Mouse (Mus musculus): ENCODE data around the gene Scrn3.

GRCm38 (mm10) chr2:73268281-73268680 lies 44.1 kb upstream of the Scrn3 start:
- TF ChIP-seq CTCF (IDR thresholded peaks at IDR 0.05; ENCODE audit: low read depth, low read length) (no peak), TAL1 (conservative IDR thresholded peaks at IDR 0.05; ENCODE audit: low read depth, low read length) (no peak), GATA1 (IDR thresholded peaks at IDR 0.05; ENCODE audit: borderline replicate concordance, low read length) (no peak), GATA2 (IDR thresholded peaks at IDR 0.05; ENCODE audit: borderline replicate concordance, low read depth, low read length) (no peak)

Measured in G1E (cell line).